Mouse (Mus musculus) 416B (cell line): ENCODE measurements around the gene Cox6a1.

Experiments
- DNase-seq: peaks from one replicate; pipeline ENCODE4 v3.0.0; 2011; ENCODE audit warnings: low read depth

Cox6a1 gene

DNA sequence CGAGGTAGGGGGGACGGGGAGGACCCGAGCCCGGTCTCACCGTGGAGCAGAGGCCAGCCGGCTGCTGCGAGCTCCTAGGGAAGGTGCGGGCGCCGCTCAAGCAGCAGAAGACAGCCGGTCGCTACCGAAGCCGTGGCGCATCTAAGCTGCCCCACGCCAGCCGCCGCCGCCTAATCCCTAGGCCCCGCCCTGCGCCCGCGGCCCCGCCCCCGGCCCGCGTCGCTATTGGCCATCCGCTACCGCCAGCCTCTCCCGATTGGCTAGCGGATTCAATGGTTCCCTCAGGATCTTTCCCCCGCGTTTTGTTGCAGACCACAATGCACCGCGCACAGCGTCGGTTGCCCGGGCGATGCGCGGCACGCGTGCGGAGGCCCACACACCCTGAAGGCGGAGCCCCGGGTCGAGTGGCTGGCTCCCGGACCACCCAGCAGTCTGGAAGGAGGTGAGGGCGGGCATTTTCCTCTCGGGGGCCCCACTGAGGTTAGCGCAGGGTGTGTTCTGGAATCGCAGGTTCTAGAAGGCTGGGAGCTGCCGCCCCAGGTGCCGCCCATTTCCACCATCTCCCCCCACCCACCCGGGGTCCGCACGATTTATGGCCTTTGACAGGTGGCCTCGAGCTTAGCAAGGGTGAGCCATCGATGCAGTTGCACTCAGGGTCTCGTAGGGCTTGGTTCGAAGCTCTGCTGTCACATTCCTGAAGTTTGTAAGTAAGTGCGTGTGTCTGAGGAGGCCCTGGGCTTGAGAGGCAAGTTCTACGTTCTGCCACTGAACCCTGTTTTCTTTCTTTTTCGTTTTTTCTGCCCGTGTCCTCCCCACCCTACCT, 47.8 kb downstream of the Cox6a1 start, which contains the start of gene Dynll1:
Gene Dynll1 (minus strand): TSS at position 208 of the 823 bp plus-strand sequence.
- peak; percentile 98 for DNase-seq

DNA sequence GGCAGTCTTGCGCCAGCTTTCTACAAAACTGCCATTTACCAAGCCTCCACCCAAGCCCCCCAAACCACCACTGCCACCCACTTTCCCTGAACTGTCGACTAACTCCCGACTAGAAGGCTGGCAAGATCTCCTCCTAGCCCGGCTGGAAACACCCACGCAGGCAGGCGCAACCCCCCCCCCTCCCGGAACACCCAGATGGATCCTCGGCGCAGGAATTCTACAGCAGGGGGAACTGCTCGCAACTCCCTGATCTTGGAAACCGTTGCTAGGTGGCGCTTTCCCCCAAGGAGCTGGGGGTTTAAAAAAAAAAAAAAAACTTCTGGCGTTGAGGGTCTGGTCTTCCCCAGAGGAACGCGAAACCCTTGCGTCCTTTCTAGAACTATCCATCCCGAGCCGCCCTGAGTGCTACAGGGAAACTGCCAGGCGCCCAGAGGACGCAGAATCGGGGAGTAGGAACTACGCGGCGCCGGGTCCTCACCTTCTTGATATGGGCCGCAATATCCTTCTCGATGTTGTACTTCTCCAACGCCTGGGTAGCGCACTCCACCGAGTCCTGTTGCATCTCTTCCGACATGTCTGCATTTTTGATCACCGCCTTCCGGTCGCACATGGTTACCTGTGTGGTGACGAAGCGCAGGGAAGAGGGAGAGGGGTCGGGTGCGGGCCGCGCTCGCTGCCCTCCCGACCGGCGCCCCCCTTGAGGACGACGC, 48.6 kb downstream of the Cox6a1 start:
- peak; percentile 68 for DNase-seq

DNA sequence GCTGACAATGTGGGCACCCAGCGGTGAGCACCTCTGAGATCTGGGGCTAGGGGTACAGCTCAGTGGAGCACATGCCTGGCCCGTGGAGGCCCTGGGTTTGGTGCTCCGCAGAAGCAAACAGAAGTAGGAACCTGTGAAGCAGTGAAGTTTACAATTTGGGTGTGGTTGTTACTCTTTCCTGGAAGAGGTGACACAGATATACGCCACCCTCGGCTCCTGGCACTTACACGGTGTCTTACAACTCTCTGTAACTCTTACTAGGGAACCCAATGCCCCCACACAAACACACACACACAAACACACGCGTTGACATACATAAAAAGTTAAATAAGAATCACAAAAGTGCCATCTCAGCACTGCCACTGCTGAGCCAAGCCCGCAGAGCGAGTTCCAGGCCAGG, 52.4 kb downstream of the Cox6a1 start:
- no peak for DNase-seq
